Mouse (Mus musculus) granulocyte monocyte progenitor cell, adult 5-6 weeks (primary cell): ENCODE measurements around the gene Ppef2. TPM values are rescaled to one million over a fixed set of nuclear protein-coding genes. Genes with fewer than 3 reads are reported as not detected.

Source experiments
- ATAC-seq: replicated peaks from 2 replicates; pipeline ENCODE4 v1.8.0; 2016; ENCODE audit warnings: mild to moderate bottlenecking, moderate TSS enrichment, inconsistent platforms; ENCODE audit not compliant: poor library complexity, severe bottlenecking
- total RNA-seq, 2 experiments: library from RNA; stranded (forward) in 1 of 2; stranded (reverse) in 1 of 2; fragments of 200-712, 200-1000 nt in 1 of 2; fragments of >200 nt in 1 of 2; fragmentation: Nextera tagmentation in 1 of 2; gene quantifications; 2 replicates each; pipeline ENCODE4 v1.2.3; 2014 to 2017

Gene Ppef2
- total RNA-seq, 2 experiments from 2014 or later = not detected

- no peak for ATAC-seq
These were observed 15.3 kb downstream of the Ppef2 start for GRCm38 (mm10) chr5:92240769-92241168.

DNA sequence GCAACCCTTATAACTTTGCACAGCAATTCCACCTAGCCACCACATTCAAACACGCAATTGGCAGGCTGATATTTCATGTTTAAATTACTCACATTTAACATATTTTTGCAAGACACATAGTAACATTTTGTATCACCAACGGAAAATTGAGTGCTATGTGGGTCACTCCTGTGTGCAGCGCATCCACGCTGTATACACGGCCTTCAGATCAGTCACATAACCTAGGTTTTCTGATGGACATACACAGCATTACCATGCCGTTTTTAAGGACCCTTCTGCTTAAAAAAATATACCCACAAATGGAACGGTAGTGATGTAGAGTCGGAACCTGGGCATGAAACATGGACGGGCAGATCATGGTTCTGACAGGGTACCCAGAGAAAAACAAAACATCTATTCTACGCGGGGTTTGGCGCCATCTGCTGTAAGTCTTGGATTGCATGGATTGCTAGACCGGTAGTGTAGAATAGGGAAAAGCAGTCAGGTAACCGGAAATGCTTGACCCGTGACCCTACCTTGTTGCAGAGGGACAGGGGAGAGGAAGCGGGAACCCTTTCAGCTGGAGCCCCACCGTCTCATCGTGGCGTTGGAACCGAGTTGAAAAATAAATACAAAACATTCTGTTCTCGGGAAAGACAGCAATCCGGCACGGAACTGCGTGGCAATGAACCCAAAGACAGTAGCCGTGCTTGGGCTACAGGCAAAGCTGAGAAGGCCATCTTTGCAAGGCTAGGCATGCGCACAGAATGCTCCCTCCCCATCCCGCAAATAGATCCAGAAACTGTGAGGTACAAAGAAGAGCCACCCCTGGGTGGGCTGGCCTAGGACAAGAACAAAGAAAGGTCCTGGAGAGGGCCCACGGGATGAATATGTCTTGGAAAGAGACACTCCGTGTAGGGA is 16.5 kb downstream of the Ppef2 start:
- ATAC-seq = peak; percentile 49

- ATAC-seq = no peak
These were observed 21.0 kb downstream of the Ppef2 start for GRCm38 (mm10) chr5:92234939-92235557.

- no peak for ATAC-seq
These were observed 22.7 kb downstream of the Ppef2 start for GRCm38 (mm10) chr5:92233366-92233765.

DNA sequence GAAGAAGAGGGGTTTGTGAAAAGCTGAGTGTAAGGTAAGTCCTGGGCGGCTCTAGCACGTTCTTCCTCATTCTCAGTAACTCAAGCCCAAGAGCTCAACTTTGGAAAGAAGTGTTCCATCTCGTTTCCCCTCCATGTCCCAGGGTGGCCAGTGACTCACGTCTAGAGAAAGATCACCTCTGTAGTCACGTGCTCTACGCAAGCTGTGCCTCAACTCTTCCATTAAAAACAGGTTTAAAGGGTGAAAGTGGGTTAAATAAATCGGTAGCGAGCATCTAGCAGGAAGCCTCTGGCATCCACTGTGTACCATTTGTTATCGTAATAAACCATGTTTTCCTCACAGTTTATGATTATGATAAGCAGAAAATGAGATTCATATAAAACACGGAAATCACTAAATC is 24.2 kb downstream of the Ppef2 start:
- ATAC-seq = no peak

DNA sequence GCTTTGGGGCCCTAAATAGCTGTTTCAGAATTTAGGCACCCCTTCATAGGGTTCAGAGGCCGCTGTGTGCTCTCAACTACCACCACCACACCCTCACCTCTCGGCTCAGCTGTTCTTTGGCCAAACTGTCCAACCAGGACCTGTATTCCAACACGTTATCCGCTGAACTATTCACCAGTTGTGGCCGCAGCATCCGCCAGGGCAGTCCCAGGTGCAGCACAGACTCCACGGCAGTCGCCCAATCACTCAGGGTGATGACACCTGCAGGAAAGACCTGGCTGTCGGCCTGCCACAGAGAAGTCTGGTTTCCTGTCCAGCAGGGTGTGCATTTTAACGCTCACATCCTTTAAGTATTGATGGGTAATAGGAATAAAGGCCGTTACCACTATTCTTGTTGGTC is 25.8 kb downstream of the Ppef2 start:
- ATAC-seq = no peak

GRCm38 (mm10) chr5:92229514-92229913 is 26.6 kb downstream of the Ppef2 start:
- ATAC-seq = no peak

- ATAC-seq = peak; percentile 30; the same call in 1 of the 2 replicates
These were observed 27.3 kb downstream of the Ppef2 start for GRCm38 (mm10) chr5:92228776-92229175.

DNA sequence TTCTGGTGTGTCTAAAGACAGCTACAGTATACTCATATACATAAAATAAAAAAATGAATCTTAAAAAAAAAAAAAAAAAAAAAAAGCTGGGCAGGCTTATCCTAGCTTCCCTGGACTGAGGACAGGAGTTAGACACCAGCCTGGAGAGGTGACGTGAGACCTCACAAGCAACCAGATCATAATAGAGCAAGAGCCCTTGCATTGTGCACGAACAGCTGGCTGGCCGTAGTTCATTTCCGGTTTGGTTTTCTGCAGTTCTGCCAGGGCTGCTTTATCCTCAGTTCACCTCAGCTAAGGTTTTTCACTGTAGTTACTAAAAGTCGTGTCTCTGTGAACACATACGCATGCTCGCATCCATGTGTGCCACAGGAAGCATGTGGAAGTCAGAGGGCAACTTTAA is 28.3 kb downstream of the Ppef2 start:
- peak; percentile 22; the same call in 1 of the 2 replicates for ATAC-seq

DNA sequence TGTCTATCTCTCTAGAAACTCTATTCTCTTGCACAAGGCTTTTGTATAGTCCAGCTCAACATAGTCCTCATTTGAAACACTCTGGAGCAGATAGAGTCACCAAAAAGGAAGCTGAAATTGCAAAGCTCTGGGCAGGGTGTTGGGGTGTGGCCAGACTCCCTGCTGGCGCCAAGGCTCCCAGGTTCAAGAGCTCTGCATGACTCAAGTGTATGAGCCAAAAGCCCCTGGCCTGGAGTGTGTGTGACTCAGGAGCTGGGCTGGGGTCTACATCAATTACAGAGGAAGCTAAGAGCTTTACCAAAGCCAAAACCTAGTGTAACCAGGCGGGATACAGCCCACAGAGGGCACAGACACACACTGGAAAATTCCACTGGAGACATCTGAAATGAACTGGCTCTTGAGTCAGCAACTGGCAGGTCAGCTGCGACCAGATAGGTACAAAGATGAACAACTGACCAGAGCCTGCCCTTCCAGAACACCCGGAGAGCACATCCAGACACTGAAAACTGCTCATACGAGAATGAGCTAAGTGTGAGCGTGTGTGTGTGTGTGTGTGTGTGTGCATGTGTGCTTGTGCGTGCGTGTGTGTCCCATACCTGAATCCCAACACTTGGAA is 35.7 kb downstream of the Ppef2 start:
- ATAC-seq = peak; percentile 55

DNA sequence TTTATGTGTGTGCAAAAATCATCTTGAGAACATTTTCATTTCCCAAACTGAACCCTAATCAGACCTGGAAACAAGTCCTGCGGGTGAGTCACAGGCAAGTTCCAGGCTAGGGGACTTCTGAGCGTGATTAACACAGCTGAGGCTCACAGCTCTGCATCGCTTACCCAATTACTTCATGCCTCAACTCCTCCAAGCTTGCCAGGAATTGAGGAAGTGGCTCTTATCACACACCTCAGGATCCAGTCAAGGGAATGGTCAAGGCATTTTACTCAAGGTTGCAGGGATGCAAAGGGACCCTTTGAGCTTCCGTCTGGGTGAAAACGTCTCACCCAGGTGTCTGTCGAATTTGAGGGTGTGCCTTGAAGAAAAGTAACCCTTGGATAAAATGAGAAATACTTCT is 36.3 kb downstream of the Ppef2 start:
- ATAC-seq = peak; percentile 88

GRCm38 (mm10) chr5:92218915-92219793 is 36.9 kb downstream of the Ppef2 start:
- peak; percentile 74 for ATAC-seq

DNA sequence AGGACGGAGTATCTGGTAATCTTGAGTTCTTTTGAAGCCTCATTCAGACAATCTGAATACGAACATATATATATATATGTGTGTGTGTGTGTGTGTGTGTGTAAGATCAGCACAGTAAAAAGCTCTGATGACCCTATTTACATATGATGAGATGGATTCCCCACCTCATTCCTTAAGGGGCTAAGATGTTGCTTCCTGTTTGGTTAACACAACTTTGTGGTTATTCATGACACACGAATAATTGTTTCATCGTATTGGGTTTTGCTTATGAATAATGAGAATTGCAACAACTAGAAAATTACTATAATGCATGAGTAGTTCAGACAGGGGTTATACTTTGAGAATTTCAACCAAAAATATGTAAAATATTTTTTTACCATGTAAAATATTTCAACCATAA is 40.8 kb downstream of the Ppef2 start, which contains the start of gene U90926:
Gene U90926, minus strand, starts transcription at position 101 of the 400 bp plus-strand sequence.
- no peak for ATAC-seq

DNA sequence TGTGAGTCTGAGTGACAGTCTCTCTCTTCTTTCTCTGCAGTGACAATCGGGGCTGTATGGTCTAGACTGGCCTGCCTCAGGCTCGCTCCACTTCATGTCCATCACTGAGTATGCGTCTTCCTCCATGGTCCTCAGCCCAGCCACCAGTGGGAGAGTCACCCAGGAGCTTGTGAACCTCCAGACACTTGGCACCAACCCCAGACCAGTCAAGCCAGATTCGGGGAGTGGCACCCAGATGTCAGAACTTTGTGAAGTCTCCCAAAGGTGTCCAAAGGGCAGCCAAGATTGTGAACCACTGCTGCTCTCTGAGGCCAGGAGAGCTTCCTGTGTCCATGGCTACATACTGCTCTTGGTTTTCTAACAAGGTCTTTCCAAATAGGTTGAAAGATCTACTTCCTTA is 43.8 kb downstream of the Ppef2 start:
- no peak for ATAC-seq

DNA sequence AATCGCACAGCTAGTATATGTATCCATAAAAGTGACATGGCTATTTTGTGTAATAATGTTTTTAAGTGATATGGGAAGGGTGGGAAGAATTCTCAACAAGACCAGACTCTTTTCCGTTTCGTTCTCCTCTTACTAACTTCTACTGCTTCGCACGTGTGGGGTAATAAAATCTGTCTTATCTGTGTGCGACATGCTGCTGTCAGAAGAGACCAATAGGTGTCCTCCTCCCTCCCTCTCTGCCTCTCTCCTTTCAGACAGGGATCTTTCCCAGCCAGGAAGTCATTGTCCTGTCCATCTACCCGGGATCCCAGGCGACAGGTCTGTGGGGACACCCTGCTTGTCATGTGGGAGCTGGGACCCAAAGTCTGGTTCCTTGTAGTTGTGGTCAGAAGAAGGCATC is 45.9 kb downstream of the Ppef2 start:
- no peak for ATAC-seq

DNA sequence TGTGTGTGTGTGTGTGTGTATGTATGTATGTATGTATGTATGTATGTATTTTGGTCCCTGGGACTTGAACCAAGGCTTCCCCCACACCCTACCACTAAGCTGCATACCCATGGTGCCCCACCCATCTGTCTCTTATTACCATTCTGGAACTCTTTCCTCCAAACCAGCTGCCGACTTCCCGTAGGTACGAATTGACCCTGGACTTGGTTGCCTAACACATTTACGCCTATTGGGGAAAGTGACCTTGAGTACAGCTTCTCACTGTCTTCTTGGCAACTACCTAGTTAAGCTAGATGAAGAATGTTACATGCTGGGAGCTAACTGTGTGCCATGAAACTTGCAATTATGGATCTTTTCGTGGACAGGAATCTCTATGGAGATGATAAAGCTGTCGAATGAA is 50.0 kb downstream of the Ppef2 start:
- no peak for ATAC-seq

DNA sequence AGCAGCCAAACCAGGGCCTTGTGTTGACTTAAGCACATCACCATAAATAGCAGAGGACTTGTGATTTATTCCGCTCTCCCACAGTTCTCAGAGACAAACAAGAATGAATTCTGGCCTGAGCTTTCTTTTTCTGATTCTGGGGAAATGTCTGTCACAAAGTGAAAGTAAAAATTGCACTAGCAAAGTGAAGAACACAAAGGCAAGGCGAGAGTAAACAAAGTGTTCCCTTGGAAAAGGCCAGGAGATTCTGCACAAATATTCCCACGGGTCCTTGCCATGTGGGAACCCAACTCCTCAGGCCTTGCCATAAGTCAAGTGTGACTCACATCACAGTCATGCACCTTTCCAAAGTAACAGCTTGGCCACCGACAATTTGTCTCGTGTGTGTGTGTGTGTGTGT is 50.4 kb downstream of the Ppef2 start:
- ATAC-seq = no peak

DNA sequence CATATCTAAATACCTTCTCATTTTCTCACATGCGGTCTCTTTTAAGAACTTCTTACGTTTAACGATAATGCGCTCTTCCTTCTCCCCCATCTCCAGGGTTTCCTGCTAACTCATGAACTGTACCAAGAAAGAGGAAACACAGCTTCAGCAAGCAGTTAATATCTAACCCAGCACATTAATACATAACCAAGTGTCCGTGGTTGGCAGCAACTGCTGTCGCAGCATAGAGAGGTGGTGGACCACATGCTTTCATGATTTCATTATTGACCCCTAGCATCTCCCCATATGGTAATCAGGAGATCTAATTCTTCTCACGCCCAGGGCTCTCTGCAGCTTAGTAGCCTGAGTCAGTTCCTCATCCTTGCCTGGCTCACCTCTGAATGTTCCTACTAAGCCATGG is 50.9 kb downstream of the Ppef2 start:
- peak; percentile 72 for ATAC-seq

GRCm38 (mm10) chr5:92204162-92205036 is 51.7 kb downstream of the Ppef2 start:
- no peak for ATAC-seq
